Comparison of ENCODE assay signal across 9 mouse cellular contexts in genomic region chr8:125996031-125996839, GRCm38 (mm10). TPM values are rescaled to one million over a fixed set of nuclear protein-coding genes. Genes with fewer than 3 reads are reported as not detected.
A peak's percentile ranks its signal among the peaks of the same experiment; 100 is the strongest.
DNase-seq lines count a peak whose midpoint lies in the region; ATAC-seq and TF ChIP-seq lines count a peak whose summit lies in the region.
"Had no signal": no experiment of that assay in that cellular context is flagged by ENCODE, and none has a peak within 500 bp of the region (broad histone marks: within the 10 kb centered on the region; RNA-seq: fewer than 3 reads in every experiment).

No protein-coding gene starts in this region.

- TF ChIP-seq POLR2A in kidney, adult 2 months (IDR thresholded peaks at IDR 0.05; ENCODE audit: low read depth, low read length), result no peak

- no peaks in the 10 kb centered on the region for H3K9me3 ChIP-seq in E14TG2a.4 (ENCODE audit: low read length)
- H3K9me3 ChIP-seq in embryonic facial prominence, embryonic 14.5 days (ENCODE audit: control insufficient read depth, low read length), result no peaks in the 10 kb centered on the region
- no peaks in the 10 kb centered on the region for H3K9me3 ChIP-seq in midbrain, embryonic 12.5 days

- peak; percentile 15 for DNase-seq in embryo, embryonic 10 days (ENCODE audit: low spot score)
- no peak for DNase-seq in embryo, embryonic 11 days
- DNase-seq in embryonic facial prominence, embryonic 14.5 days (ENCODE audit: low spot score), result peak; percentile 19
- peak; percentile 88 for DNase-seq in kidney, adult 2 months
- no peak for DNase-seq in thymus, postnatal 0 days (ENCODE audit: low spot score)
- no peak for DNase-seq in gastrocnemius, postnatal 4 days (ENCODE audit: low spot score in 2 of 2)

- ATAC-seq in embryonic facial prominence, embryonic 14.5 days (ENCODE audit: low read depth), result no peak
- no peak for ATAC-seq in midbrain, embryonic 12.5 days (ENCODE audit: low FRiP score, low read depth)

- peak overlapping the region; percentile 90 for H3K4me2 ChIP-seq in embryonic facial prominence, embryonic 14.5 days (ENCODE audit: low read depth, low read length)
- H3K4me2 ChIP-seq in midbrain, embryonic 12.5 days (replicated peaks), result peak overlapping the region; percentile 91

- H3K4me3 ChIP-seq in E14TG2a.4 (replicated peaks; ENCODE audit: low read length), result peak overlapping the region; percentile 83
- H3K4me3 ChIP-seq in embryonic facial prominence, embryonic 14.5 days (ENCODE audit: low read depth, low read length), result peak overlapping the region; percentile 63
- H3K4me3 ChIP-seq in kidney, adult 2 months (ENCODE audit: insufficient read depth, low read depth, low read length), result peak overlapping the region; percentile 62
- H3K4me3 ChIP-seq in midbrain, embryonic 12.5 days, result peak overlapping the region; percentile 63

- WGBS in embryonic facial prominence, embryonic 14.5 days, result 16% methylated on average over 14 of the region's 14 CpGs
- 15% methylated on average over 14 of the region's 14 CpGs for WGBS in kidney, adult 2 months
- WGBS in midbrain, embryonic 12.5 days, result 15% methylated on average over 14 of the region's 14 CpGs

- no peaks in the 10 kb centered on the region for H3K36me3 ChIP-seq in E14TG2a.4 (ENCODE audit: insufficient read depth, low read length)
- H3K36me3 ChIP-seq in embryonic facial prominence, embryonic 14.5 days (ENCODE audit: control insufficient read depth, insufficient read depth, low read length), result no peaks in the 10 kb centered on the region
- no peaks in the 10 kb centered on the region for H3K36me3 ChIP-seq in kidney, adult 2 months (ENCODE audit: control insufficient read depth, insufficient read depth, low read length)
- no peaks in the 10 kb centered on the region for H3K36me3 ChIP-seq in midbrain, embryonic 12.5 days

- H3K4me1 ChIP-seq in E14TG2a.4 (replicated peaks; ENCODE audit: low read depth, low read length), result peaks cover 65% of the 10 kb centered on the region
- peaks cover 20% of the 10 kb centered on the region for H3K4me1 ChIP-seq in embryonic facial prominence, embryonic 14.5 days (ENCODE audit: control insufficient read depth, insufficient read depth, low read length)
- peaks cover 5% of the 10 kb centered on the region; the same call in 1 of the 2 replicates for H3K4me1 ChIP-seq in kidney, adult 2 months (ENCODE audit: control insufficient read depth, insufficient read depth, low read length)
- H3K4me1 ChIP-seq in midbrain, embryonic 12.5 days, result peaks cover 11% of the 10 kb centered on the region

- peak overlapping the region; percentile 9 for H3K27ac ChIP-seq in embryonic facial prominence, embryonic 14.5 days (replicated peaks; ENCODE audit: low read depth, low read length)
- peak overlapping the region; percentile 88 for H3K27ac ChIP-seq in kidney, adult 2 months (ENCODE audit: insufficient read depth, low read depth, low read length)
- H3K27ac ChIP-seq in midbrain, embryonic 12.5 days (replicated peaks), result no peak overlapping the region

- H3K9ac ChIP-seq in embryonic facial prominence, embryonic 14.5 days (ENCODE audit: low read depth, low read length), result peak overlapping the region; percentile 75
- peak overlapping the region; percentile 62 for H3K9ac ChIP-seq in midbrain, embryonic 12.5 days (replicated peaks)

- H3K27me3 ChIP-seq in E14TG2a.4 (ENCODE audit: insufficient read depth, low read length), result peaks cover 55% of the 10 kb centered on the region
- peaks cover 22% of the 10 kb centered on the region; the same call in 1 of the 2 replicates for H3K27me3 ChIP-seq in embryonic facial prominence, embryonic 14.5 days (replicated peaks; ENCODE audit: control insufficient read depth, insufficient read depth, low read length)
- no peaks in the 10 kb centered on the region for H3K27me3 ChIP-seq in kidney, adult 2 months (replicated peaks; ENCODE audit: control insufficient read depth, insufficient read depth, low read length)
- H3K27me3 ChIP-seq in midbrain, embryonic 12.5 days, result peaks cover 64% of the 10 kb centered on the region

- TF ChIP-seq CTCF in E14TG2a.4 (conservative IDR thresholded peaks at IDR 0.05; ENCODE audit: low read length), result no peak
- no peak for TF ChIP-seq CTCF in kidney, adult 2 months (conservative IDR thresholded peaks at IDR 0.05; ENCODE audit: insufficient read depth, insufficient read length, low read depth, low read length)

RNA-seq across cellular contexts. Expression of gene Kcnk1, which starts 1.3 kb away (rescaled TPM):
- polyA plus RNA-seq in embryonic facial prominence, embryonic 14.5 days (2014; fragmentation: Nextera tagmentation; extraction: Ambion mirVana), result 25.1 and 27.3 TPM in 2 replicates
- 91.2 and 123 TPM in 2 replicates for polyA plus RNA-seq in kidney, adult 2 months (2012; rRNA removed)
- polyA plus RNA-seq in midbrain, embryonic 12.5 days (2016; fragmentation: Nextera tagmentation; extraction: Ambion mirVana), result 4.3 and 5.1 TPM in 2 replicates
- polyA plus RNA-seq in thymus, postnatal 0 days (2015; fragmentation: Nextera tagmentation; extraction: Ambion mirVana), result 1.5 and 1.9 TPM in 2 replicates
- total RNA-seq in gastrocnemius, postnatal 4 days (2021), result 1 to 10 TPM; 2.1 to 2.2 TPM
- polyA plus RNA-seq: C2C12 had no signal

Comparison
In these comparisons a context has a peak if more than half of its experiments do, and no peak if none do; other contexts are left out.
1. DNase-seq: peak in embryo, embryonic 10 days (single experiment), embryonic facial prominence, embryonic 14.5 days (single experiment) and kidney, adult 2 months (single experiment); none in embryo, embryonic 11 days (single experiment), thymus, postnatal 0 days (single experiment) and gastrocnemius, postnatal 4 days (0 of 2).
2. Peak in every context shown above with its lines, with median percentiles within 50 percentile points of each other: H3K4me3 ChIP-seq.